Mouse (Mus musculus): ENCODE measurements around the gene Tmem181a.
"Not testable (repeated sequence)": the region's sequence is repeated elsewhere in the genome, so short reads cannot be mapped to it uniquely, and the experiment has no call there.

The Tmem181a gene

GRCm38 (mm10) chr17:6305656-6306270 lies 49.1 kb downstream of the Tmem181a start:
- DNase-seq (ENCODE audit: low spot score in 2 of 2) = not testable (repeated sequence)

GRCm38 (mm10) chr17:6306503-6306902 lies 49.8 kb downstream of the Tmem181a start:
- not testable (repeated sequence) for DNase-seq (ENCODE audit: low spot score in 2 of 2)

GRCm38 (mm10) chr17:6311716-6312115 lies 55.1 kb downstream of the Tmem181a start:
- DNase-seq (ENCODE audit: low spot score in 2 of 2) = not testable (repeated sequence)

GRCm38 (mm10) chr17:6312755-6313154 lies 56.1 kb downstream of the Tmem181a start:
- not testable (repeated sequence) for DNase-seq (ENCODE audit: low spot score in 2 of 2)

GRCm38 (mm10) chr17:6314493-6314892 lies 57.8 kb downstream of the Tmem181a start:
- DNase-seq (ENCODE audit: low spot score in 2 of 2) = not testable (repeated sequence)

- DNase-seq (ENCODE audit: low spot score in 2 of 2) = not testable (repeated sequence)
Observed at GRCm38 (mm10) chr17:6315706-6316105, 59.0 kb downstream of the Tmem181a start.

- peak in 1 of 2 experiments; percentile 55 for DNase-seq (ENCODE audit: low spot score in 2 of 2)
Observed at GRCm38 (mm10) chr17:6316379-6317126, 59.9 kb downstream of the Tmem181a start.

GRCm38 (mm10) chr17:6317339-6317985 lies 60.8 kb downstream of the Tmem181a start, which contains the start of gene Dynlt1a:
TSS of gene Dynlt1a (minus strand) at chr17:6317500.
- peak; percentile 89 to 94 for DNase-seq (ENCODE audit: low spot score in 2 of 2)

GRCm38 (mm10) chr17:6321081-6321777 lies 64.6 kb downstream of the Tmem181a start:
- not testable (repeated sequence) for DNase-seq (ENCODE audit: low spot score in 2 of 2)

GRCm38 (mm10) chr17:6321778-6322101 lies 65.1 kb downstream of the Tmem181a start:
- not testable (repeated sequence) for DNase-seq (ENCODE audit: low spot score in 2 of 2)

GRCm38 (mm10) chr17:6325021-6325420 lies 68.4 kb downstream of the Tmem181a start:
- DNase-seq (ENCODE audit: low spot score in 2 of 2) = not testable (repeated sequence)

- not testable (repeated sequence) for DNase-seq (ENCODE audit: low spot score in 2 of 2)
Observed at GRCm38 (mm10) chr17:6325543-6325942, 68.9 kb downstream of the Tmem181a start.

- DNase-seq (ENCODE audit: low spot score in 2 of 2) = not testable (repeated sequence)
Observed at GRCm38 (mm10) chr17:6327554-6327953, 70.9 kb downstream of the Tmem181a start.

GRCm38 (mm10) chr17:6328997-6329396 lies 72.3 kb downstream of the Tmem181a start:
- not testable (repeated sequence) for DNase-seq (ENCODE audit: low spot score in 2 of 2)

GRCm38 (mm10) chr17:6342606-6343294 lies 86.1 kb downstream of the Tmem181a start:
- DNase-seq (ENCODE audit: low spot score in 2 of 2) = not testable (repeated sequence)

GRCm38 (mm10) chr17:6355256-6355655 lies 98.6 kb downstream of the Tmem181a start:
- not testable (repeated sequence) for DNase-seq (ENCODE audit: low spot score in 2 of 2)

All from left cerebral cortex, adult 9 months (tissue).